Mouse (Mus musculus) stomach, embryonic 16.5 days (tissue): ENCODE measurements at regions not wholly inside any gene's neighbourhood (a gene's known extent, or its start where the extent isn't known, plus 50 kb on each side); places are given as distances from the start of the nearest gene placed in this dataset.
"Not testable (repeated sequence)": the region's sequence is repeated elsewhere in the genome, so short reads cannot be mapped to it uniquely, and the experiment has no call there.

Experiments used
- ATAC-seq: fragments of 200-750 bp; cut with Nextera tagmentation; 2 replicates; pipeline ENCODE4 v1.8.0; 2017; ENCODE audit warnings: moderate number of reproducible peaks, moderate TSS enrichment; ENCODE audit not compliant: insufficient read depth, low FRiP score
- H3K27ac ChIP-seq: fragments of 300-500 bp; sonication (generic); 2 replicates; pipeline ENCODE4 v1.5.1; 2014; ENCODE audit warnings: low read length
- H3K27me3 ChIP-seq: fragments of 300-500 bp; sonication (generic); 2 replicates; pipeline ENCODE4 v1.6.1; 2014; ENCODE audit warnings: low read length, control low read depth, mixed read lengths; ENCODE audit not compliant: control insufficient read depth, insufficient read depth
- H3K36me3 ChIP-seq: fragments of 300-500 bp; sonication (generic); 2 replicates; pipeline ENCODE4 v1.6.1; 2014; ENCODE audit warnings: low read length; ENCODE audit not compliant: control insufficient read depth, insufficient read depth
- H3K4me1 ChIP-seq: fragments of 300-500 bp; sonication (generic); 2 replicates; pipeline ENCODE4 v1.6.1; 2014; ENCODE audit warnings: low read length, control low read depth, mixed read lengths; ENCODE audit not compliant: control insufficient read depth, insufficient read depth
- H3K4me2 ChIP-seq: fragments of 300-500 bp; sonication (generic); 2 replicates; pipeline ENCODE4 v1.6.1; 2014; ENCODE audit warnings: low read depth, low read length, mixed read lengths
- H3K4me3 ChIP-seq: fragments of 300-500 bp; sonication (generic); replicated peaks from 2 replicates; pipeline ENCODE4 v1.5.1; 2014; ENCODE audit warnings: mild to moderate bottlenecking, low read length
- H3K9ac ChIP-seq: fragments of 300-500 bp; sonication (generic); 2 replicates; pipeline ENCODE4 v1.6.1; 2014; ENCODE audit warnings: low read length
- H3K9me3 ChIP-seq: fragments of 300-500 bp; sonication (generic); replicated peaks from 2 replicates; pipeline ENCODE4 v1.6.1; 2016; ENCODE audit warnings: low read length, control low read depth; ENCODE audit not compliant: control insufficient read depth
- WGBS: fragments of 180-500 bp; shearing (Covaris S2); extraction: QIAGEN DNeasy Blood & Tissue Kit; methylation state at CpG from one replicate; pipeline ENCODE4 v1.1.7; 2014; 5-methylcytosine and 5-hydroxymethylcytosine counted together

- Histone ChIP-seq H3K36me3 (no peaks in the 10 kb centered on the region), H3K4me3 (no peak overlapping the region)
- 54% methylated on average over 8 of the region's 8 CpGs for WGBS
Observed at GRCm38 (mm10) chr17:43139916-43140315, 123.6 kb downstream of the Tnfrsf21 start.

GRCm38 (mm10) chr17:43141740-43142139 lies 125.4 kb downstream of the Tnfrsf21 start:
- Histone ChIP-seq H3K27ac (no peak overlapping the region), H3K4me3 (no peak overlapping the region), H3K9me3 (no peaks in the 10 kb centered on the region), H3K4me1 (no peaks in the 10 kb centered on the region), H3K36me3 (no peaks in the 10 kb centered on the region), H3K4me2 (no peak overlapping the region), H3K9ac (no peak overlapping the region), H3K27me3 (no peaks in the 10 kb centered on the region)
- WGBS = 83% methylated on average over 7 of the region's 7 CpGs
- no peak for ATAC-seq

More at GRCm38 (mm10) chr17:43139916-43140315, 123.6 kb downstream of the Tnfrsf21 start:
- no peak overlapping the region for H3K27ac ChIP-seq
- H3K4me1 ChIP-seq = no peaks in the 10 kb centered on the region
- no peak overlapping the region for H3K4me2 ChIP-seq
- no peaks in the 10 kb centered on the region for H3K9me3 ChIP-seq
- no peak overlapping the region for H3K9ac ChIP-seq
- H3K27me3 ChIP-seq = no peaks in the 10 kb centered on the region
- no peak for ATAC-seq

- no peaks in the 10 kb centered on the region for H3K27me3 ChIP-seq
- H3K4me2 ChIP-seq = no peak overlapping the region
- H3K9me3 ChIP-seq = no peaks in the 10 kb centered on the region
- ATAC-seq = no peak
- H3K36me3 ChIP-seq = no peaks in the 10 kb centered on the region
- no peak overlapping the region for H3K27ac ChIP-seq
- peaks cover 7% of the 10 kb centered on the region for H3K4me1 ChIP-seq
- H3K4me3 ChIP-seq = no peak overlapping the region
- H3K9ac ChIP-seq = no peak overlapping the region
- WGBS = 54% methylated on average over 1 of the region's 1 CpGs
Observed at GRCm38 (mm10) chr17:43145749-43146148, 124.4 kb upstream of the Adgrf1 start.

GRCm38 (mm10) chr17:43147935-43148334 lies 122.2 kb upstream of the Adgrf1 start:
- WGBS = 11% methylated on average over 3 of the region's 3 CpGs
- Histone ChIP-seq H3K9ac (no peak overlapping the region), H3K27ac (no peak overlapping the region), H3K27me3 (no peaks in the 10 kb centered on the region), H3K9me3 (no peaks in the 10 kb centered on the region), H3K36me3 (no peaks in the 10 kb centered on the region), H3K4me3 (no peak overlapping the region), H3K4me2 (no peak overlapping the region), H3K4me1 (peaks cover 7% of the 10 kb centered on the region)
- no peak for ATAC-seq

GRCm38 (mm10) chr17:43152620-43153019 lies 117.5 kb upstream of the Adgrf1 start:
- no peaks in the 10 kb centered on the region for H3K36me3 ChIP-seq
- no peak for ATAC-seq
- H3K27me3 ChIP-seq = no peaks in the 10 kb centered on the region
- no peak overlapping the region for H3K9ac ChIP-seq
- WGBS = 70% methylated on average over 3 of the region's 3 CpGs
- no peaks in the 10 kb centered on the region for H3K9me3 ChIP-seq
- H3K4me2 ChIP-seq = no peak overlapping the region
- no peak overlapping the region for H3K4me3 ChIP-seq
- H3K4me1 ChIP-seq = peaks cover 8% of the 10 kb centered on the region
- H3K27ac ChIP-seq = no peak overlapping the region

- not testable (repeated sequence) for H3K9ac ChIP-seq, H3K27ac ChIP-seq, ATAC-seq, H3K4me2 ChIP-seq, H3K36me3 ChIP-seq, H3K4me3 ChIP-seq, H3K27me3 ChIP-seq, H3K9me3 ChIP-seq
- 92% methylated on average over 8 of the region's 8 CpGs for WGBS
- H3K4me1 ChIP-seq = peaks cover 16% of the 10 kb centered on the region
Observed at GRCm38 (mm10) chr17:43155271-43155670, 114.9 kb upstream of the Adgrf1 start.

GRCm38 (mm10) chr17:43156116-43156515 lies 114.0 kb upstream of the Adgrf1 start:
- no peaks in the 10 kb centered on the region for H3K9me3 ChIP-seq
- 44% methylated on average over 5 of the region's 5 CpGs for WGBS
- no peaks in the 10 kb centered on the region for H3K36me3 ChIP-seq
- no peak overlapping the region for H3K9ac ChIP-seq
- peak; percentile 65; the same call in 1 of the 2 replicates for ATAC-seq
- H3K4me3 ChIP-seq = no peak overlapping the region
- H3K27me3 ChIP-seq = no peaks in the 10 kb centered on the region
- H3K27ac ChIP-seq = peak overlapping the region; percentile 53; the same call in 1 of the 2 replicates
- H3K4me1 ChIP-seq = peaks cover 16% of the 10 kb centered on the region
- H3K4me2 ChIP-seq = no peak overlapping the region

GRCm38 (mm10) chr17:43157781-43158501 lies 112.2 kb upstream of the Adgrf1 start:
- H3K4me1 ChIP-seq = peaks cover 16% of the 10 kb centered on the region
- peak; percentile 85 for ATAC-seq
- peak overlapping the region; percentile 83 for H3K27ac ChIP-seq
- no peaks in the 10 kb centered on the region for H3K27me3 ChIP-seq
- H3K36me3 ChIP-seq = no peaks in the 10 kb centered on the region
- WGBS = 28% methylated on average over 15 of the region's 15 CpGs
- H3K9me3 ChIP-seq = no peaks in the 10 kb centered on the region
- H3K9ac ChIP-seq = peak overlapping the region; percentile 37
- H3K4me2 ChIP-seq = peak overlapping the region; percentile 45
- H3K4me3 ChIP-seq = peak overlapping the region; percentile 12

GRCm38 (mm10) chr17:43158741-43159140 lies 111.4 kb upstream of the Adgrf1 start:
- H3K4me1 ChIP-seq = peaks cover 16% of the 10 kb centered on the region
- peak overlapping the region; percentile 45 for H3K4me2 ChIP-seq
- no peaks in the 10 kb centered on the region for H3K36me3 ChIP-seq
- ATAC-seq = no peak
- H3K27me3 ChIP-seq = no peaks in the 10 kb centered on the region
- peak overlapping the region; percentile 83 for H3K27ac ChIP-seq
- H3K9ac ChIP-seq = peak overlapping the region; percentile 37; the same call in 1 of the 2 replicates
- H3K4me3 ChIP-seq = no peak overlapping the region
- WGBS = 23% methylated on average over 10 of the region's 10 CpGs
- H3K9me3 ChIP-seq = no peaks in the 10 kb centered on the region
